Mouse (Mus musculus) brain, embryonic 14.5 days (tissue): ENCODE measurements around the gene Adora1. TPM values are rescaled to one million over a fixed set of nuclear protein-coding genes. Genes with fewer than 3 reads are reported as not detected.
A peak's percentile ranks its signal among the peaks of the same experiment; 100 is the strongest.

Experiments
- DNase-seq: peaks from one replicate; pipeline ENCODE4 v3.0.0-alpha.2; 2011; ENCODE audit warnings: low read depth
- CTCF ChIP-seq: fragments of 200-500 bp; IDR thresholded peaks from 2 replicates; pipeline ENCODE4 v1.5.1; 2012; ENCODE audit warnings: inconsistent platforms, mild to moderate bottlenecking, moderate library complexity, borderline replicate concordance; ENCODE audit not compliant: insufficient read depth, insufficient read length; ENCODE audit errors: extremely low read depth
- POLR2A ChIP-seq: fragments of 200-500 bp; IDR thresholded peaks from 2 replicates; pipeline ENCODE4 v1.6.1; 2012; ENCODE audit warnings: mild to moderate bottlenecking, inconsistent platforms, borderline replicate concordance; ENCODE audit not compliant: poor library complexity, insufficient read depth, insufficient read length, severe bottlenecking; ENCODE audit errors: extremely low read depth
- polyA plus RNA-seq: library from polyadenylated mRNA; depleted of rRNA; stranded (reverse); fragments of >200 nt; gene quantifications from 2 replicates; pipeline ENCODE4 v1.2.3, GENCODE M21; 2012; rRNA removed

Gene Adora1
- polyA plus RNA-seq: 12.9 and 15.2 TPM in 2 replicates

DNA sequence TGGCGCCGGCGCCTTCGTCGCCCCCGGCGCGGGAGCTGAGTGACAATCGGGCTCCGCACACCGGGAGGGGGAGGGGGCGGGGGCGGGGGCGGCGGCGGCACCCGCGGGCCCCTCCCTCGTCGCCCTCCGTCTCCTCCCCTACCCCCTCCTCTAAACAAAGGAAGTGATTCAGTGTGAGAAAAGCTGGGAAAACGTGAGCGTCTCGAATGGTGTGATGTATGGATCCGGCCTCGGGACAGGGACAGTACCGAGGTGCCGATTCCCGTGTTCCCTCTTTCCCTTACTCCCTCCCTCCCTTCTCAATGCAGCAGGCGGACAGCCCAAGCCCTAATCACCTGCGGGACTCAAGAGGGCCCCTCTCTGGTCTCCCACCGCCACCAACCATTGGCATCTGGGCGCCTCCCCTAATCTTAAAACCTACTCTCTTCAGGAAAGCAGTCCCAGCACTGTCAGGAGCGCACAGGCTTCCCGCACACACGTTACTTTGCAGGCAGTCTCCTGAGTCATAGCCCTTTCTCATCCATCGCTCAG is at the start of gene Adora1:
TSS of gene Adora1 (minus strand) at position 41 of the 531 bp plus-strand sequence.
- DNase-seq: peak; percentile 43
- TF ChIP-seq CTCF (no peak), POLR2A (no peak)

DNA sequence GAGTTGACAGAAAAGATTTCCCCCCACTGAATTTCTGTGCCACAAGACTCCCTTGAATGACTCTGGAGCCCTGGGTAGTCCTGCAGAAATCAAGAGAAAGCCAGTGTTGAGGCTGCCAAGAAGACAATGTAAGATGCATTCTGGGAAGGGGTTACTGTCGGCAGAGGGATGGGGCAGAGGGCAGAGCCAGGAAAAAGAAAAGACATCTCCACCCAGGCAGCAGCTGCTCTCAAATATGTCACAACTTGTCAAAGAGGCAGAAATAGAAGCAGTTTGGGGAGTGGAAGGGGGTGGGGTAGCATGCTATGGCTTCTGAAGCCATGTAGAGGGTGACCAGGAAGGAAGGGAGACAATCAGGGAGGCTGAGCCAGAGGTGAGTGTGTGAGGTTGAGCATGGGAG is 47.9 kb upstream of the Adora1 start:
- TF ChIP-seq POLR2A (no peak), CTCF (no peak)

GRCm38 (mm10) chr1:134282342-134282741 is 47.1 kb upstream of the Adora1 start:
- TF ChIP-seq CTCF: no peak
- no peak for TF ChIP-seq POLR2A
- DNase-seq: no peak

More for the DNA sequence above, 47.9 kb upstream of the Adora1 start:
- no peak for DNase-seq

DNA sequence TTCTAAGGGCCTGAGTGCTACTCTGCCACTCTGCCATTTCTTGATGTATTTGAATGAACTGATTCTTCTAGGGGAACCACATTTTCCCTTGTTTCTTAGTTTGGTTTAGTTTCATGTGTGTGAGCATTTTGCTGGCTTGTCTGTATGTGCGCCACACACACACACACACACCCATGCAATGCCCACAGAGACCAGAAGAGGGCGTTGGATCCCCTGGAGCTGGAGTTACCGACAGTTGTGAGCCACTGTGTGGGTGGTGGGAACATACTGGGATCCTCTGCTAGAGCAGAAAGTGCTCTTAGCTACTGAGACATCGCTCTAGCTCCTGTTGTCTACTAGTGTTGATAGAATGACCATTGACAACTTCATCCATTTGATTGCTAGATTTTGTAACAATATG is 46.3 kb upstream of the Adora1 start:
- DNase-seq: no peak
- no peak for TF ChIP-seq POLR2A
- 0 out of 2 replicates have a peak, but pooled peaks have one; percentile 4 for TF ChIP-seq CTCF

DNA sequence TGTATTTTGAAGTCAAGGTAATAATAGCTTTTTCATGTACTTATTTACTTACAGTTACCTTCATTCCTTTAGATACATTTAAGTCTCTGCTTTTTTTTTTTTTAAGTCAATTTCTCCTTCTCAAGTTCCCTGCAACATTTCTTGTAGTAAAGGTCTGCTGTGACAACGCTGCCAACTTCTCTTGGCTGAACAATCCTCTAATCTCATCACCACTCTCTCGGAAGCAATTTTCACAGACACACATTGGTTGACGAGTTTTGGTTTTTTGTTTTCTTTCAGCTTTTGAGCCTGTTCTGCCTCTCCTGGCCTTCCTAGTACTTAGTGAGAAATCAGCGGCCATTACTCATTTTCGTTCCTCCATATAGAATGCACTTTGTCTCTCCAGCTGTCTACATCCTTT is 44.9 kb upstream of the Adora1 start:
- no peak for DNase-seq
- TF ChIP-seq CTCF: no peak
- no peak for TF ChIP-seq POLR2A

DNA sequence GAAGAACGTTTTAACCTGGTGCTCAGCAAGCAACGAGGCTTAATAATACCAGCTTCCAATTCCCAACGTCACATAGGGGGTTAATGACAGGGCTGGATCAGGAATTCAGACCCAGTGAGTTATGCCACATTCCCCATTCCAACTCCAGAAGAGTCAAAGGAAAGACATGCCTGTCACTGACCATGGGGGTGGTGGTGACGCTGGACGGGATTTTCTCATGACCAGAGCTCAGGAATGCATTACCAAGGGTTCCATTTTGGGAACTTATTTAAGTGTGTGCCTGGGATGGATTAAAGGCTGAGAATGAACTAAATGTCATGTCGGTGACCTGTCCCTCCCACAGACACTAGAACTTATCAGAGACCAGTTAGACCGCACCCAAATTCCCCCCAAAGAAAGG is 41.6 kb upstream of the Adora1 start:
- DNase-seq: no peak
- TF ChIP-seq CTCF (no peak), POLR2A (no peak)

DNA sequence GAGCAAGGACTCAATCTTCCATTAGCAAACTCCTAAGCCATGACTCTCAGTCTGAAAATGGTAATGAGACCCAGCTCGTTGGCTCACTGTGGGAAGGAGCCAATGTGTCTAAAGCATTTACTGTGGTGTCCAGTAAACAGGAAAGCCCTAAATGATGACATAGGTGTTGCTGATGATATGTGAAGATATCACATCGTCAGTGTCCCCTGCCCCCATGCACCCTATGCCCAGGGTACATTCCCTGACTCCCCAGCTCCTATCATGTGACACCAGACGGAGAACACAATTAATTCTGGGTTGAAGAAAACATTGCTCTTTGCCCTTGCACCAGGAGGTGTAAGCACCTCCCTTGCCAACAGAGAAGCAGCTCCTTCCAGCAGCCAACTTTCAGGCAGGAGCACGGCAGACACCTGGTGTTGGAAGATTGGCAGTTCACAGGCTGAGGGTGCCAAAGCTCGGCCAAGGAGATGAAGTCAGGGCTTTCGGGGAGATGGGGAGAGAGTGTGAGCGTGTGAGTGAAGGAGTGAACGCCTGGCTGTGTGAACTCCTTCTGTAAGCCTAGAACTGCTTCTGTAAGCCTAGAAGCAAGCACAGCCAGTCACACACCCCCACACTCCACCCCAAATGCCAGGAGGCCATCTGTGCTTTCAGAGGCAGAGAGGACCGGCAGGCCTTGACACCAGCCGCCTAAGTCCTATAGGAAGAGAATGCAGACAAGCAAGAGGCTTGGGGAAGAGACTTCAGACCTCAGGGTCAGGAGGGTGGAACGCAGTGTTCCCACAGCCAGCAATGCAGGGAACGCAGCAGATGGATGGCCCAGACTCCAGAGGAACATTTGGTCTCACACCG is 40.6 kb upstream of the Adora1 start:
- DNase-seq: peak; percentile 45

DNA sequence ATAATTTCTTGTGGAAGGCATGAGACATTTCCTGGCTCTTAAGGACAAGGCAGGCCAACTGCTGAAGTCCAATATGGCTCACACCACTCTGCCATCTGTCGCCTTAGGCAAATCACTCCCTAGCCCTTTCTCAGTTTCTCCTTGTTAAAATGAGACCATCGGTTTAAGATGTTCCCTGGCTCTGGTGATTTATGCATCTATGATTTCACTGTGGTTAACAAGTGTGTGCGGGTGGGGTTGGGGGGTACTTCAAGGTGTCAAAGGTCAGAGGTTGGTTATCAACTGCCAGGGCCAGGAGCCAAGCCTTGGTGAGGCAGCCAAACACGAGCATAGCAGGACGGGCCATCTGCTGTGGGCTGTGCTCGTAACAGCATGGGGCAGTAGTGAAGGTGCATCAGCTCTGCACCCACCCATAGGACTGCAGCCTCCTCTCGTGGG is 39.3 kb upstream of the Adora1 start:
- TF ChIP-seq POLR2A: no peak
- no peak for TF ChIP-seq CTCF
- peak; percentile 57 for DNase-seq

More for the DNA sequence above, 40.6 kb upstream of the Adora1 start:
- TF ChIP-seq POLR2A (no peak), CTCF (no peak)

- no peak for TF ChIP-seq CTCF
- no peak for TF ChIP-seq POLR2A
- DNase-seq: peak; percentile 68
These were observed 38.5 kb upstream of the Adora1 start for GRCm38 (mm10) chr1:134273493-134274395.

DNA sequence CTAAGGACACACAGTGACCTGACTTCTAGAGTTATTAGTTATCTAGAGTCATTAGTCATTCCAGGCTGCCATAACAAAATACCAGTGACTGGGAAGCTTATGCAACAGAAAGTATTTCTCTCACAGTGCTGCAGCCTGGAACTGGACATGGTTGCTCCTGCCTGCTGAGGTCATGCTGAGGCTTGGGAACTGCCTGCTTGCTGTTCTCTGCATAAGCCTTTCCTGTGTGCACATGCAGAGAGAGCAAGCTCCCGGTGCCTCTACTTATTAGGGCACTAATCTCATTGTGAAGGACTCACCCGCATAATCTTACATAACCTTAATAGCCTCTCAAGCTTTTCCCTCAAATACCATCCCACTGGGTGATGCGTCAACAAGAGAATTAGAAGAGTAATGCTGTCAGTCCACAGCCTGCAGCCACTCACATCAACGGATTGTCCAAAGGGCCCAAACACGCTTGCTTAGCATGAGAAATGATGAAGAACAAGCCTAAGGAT is 37.6 kb upstream of the Adora1 start:
- no peak for TF ChIP-seq CTCF
- no peak for TF ChIP-seq POLR2A
- no peak for DNase-seq

DNA sequence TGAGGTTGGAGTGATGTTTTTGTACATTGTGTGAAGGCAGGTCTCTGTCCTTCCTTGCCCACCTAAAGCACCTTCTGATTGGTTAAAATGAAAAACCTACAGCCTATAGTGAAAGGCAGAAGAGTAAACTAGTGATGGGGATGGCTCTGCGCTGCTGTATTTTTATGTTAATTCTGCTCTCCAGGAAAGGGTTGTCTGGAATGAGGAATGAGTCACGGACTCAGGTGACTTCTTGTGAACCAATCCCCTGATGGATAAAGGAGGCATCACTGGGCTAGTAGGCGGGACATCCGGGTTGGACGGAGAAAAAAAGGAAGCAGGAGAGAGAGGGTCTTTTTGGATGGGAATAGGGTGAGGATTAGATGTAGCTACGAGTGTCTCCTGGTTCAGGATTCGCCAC is 34.8 kb upstream of the Adora1 start:
- no peak for TF ChIP-seq CTCF
- no peak for TF ChIP-seq POLR2A
- DNase-seq: no peak

GRCm38 (mm10) chr1:134265797-134266196 is 30.6 kb upstream of the Adora1 start:
- peak; percentile 69 for DNase-seq
- TF ChIP-seq CTCF (no peak), POLR2A (no peak)
